Mouse (Mus musculus): ENCODE results near the gene Lrrc74b. TPM values are rescaled to one million over a fixed set of nuclear protein-coding genes. Genes with fewer than 3 reads are reported as not detected.
"Not testable (repeated sequence)": the region's sequence is repeated elsewhere in the genome, so short reads cannot be mapped to it uniquely, and the experiment has no call there.

The Lrrc74b gene
- total RNA-seq, 4 experiments from 2014 or later = 0.91 to 1.6 (median 1.4) TPM

DNA sequence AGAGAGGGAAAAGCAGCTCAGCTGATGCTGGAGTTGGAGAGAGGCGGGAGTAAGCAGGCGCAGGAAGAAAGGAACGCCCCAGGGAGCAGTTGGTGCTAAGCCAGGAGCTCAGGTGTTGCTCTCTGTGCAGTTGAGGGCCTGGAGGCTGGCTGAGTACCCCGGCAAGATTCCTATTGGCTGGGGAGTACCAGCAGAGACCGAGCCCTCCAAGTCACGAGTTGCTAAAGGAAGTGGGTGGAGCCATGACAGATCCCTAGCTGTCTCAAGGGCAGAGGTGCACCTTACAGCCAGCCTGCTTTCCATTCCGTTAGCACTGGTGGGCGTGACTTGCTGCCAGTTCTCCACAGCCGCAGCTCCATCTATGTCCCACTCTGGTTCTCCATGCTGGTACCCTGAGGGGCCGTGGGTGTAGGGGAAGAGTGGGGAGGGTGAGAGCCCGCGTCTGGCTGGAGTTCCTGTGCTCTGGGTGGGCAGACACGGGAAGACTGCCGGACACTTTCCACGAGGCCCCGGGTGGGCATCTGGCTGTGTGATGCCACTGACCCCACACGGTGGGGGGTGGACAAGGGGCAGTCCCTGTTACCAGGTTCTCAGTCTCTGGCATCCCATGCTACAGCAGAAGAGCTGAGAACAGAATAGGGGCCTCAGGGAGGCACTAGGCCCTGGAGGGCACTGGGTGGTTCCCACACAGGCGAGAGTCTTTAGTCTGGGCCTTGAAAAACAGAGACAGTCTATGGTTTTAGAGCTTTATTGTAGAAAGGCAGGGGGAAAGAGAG is 6.9 kb downstream of the Lrrc74b start:
- no peak for DNase-seq (ENCODE audit: low spot score in 2 of 2)

DNA sequence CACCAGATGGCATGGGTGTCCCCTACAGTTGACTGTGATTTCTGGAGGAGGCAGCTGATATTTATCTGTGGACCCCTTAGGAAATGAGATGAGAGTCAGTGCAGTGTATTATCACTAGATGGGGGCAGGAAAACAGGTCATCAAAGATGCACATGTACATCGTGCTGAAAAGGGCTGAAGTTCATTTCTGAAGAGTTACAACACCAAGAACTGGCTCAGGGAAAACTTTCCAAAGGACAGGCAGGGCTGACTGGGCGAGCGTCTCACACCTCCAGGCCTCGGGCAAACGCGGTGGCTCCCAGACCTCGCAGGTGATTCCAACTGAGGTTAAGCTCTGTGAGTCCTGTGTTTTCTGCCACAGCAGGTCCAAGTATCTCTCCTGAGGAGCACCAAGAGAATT is 8.2 kb downstream of the Lrrc74b start:
- DNase-seq (ENCODE audit: low spot score in 2 of 2) = no peak

DNA sequence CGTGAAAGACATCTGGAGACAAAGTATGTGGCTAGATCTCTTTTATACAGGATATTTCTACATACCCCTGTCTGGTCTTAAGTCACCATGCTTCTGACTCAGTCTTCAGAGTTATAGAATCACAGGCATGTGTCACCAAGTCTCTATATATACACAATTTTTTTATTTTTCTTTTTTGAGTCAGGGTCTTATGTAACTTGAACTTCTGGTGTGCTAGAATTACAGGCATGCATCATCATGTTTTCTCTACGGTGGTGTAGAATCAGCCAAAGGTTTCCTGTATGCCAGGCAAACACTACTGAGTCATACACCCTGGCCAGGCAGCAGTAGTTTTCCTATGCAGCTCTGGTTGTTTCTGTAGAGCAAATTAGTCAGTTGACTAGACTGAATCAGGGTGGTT is 18.4 kb downstream of the Lrrc74b start:
- DNase-seq (ENCODE audit: low spot score in 2 of 2) = no peak

DNA sequence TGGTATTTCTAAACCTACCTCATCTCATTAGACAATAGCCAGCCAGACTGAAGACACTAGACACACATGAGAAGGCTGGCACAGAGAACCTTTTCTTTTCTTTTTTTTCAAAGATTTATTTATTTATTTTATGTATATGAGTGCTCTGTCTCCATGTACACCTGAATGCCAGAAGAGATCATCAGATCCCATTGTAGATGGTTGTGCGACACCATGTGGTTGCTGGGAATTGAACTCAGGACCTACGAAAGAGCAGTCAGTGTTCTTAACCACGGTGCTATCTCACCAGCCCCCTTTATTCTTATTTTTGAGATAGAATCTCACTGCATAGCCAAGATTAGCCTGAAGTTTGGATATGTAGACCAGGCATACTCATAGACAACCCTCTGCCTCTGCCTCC is 24.5 kb downstream of the Lrrc74b start:
- no peak for DNase-seq (ENCODE audit: low spot score in 2 of 2)

DNA sequence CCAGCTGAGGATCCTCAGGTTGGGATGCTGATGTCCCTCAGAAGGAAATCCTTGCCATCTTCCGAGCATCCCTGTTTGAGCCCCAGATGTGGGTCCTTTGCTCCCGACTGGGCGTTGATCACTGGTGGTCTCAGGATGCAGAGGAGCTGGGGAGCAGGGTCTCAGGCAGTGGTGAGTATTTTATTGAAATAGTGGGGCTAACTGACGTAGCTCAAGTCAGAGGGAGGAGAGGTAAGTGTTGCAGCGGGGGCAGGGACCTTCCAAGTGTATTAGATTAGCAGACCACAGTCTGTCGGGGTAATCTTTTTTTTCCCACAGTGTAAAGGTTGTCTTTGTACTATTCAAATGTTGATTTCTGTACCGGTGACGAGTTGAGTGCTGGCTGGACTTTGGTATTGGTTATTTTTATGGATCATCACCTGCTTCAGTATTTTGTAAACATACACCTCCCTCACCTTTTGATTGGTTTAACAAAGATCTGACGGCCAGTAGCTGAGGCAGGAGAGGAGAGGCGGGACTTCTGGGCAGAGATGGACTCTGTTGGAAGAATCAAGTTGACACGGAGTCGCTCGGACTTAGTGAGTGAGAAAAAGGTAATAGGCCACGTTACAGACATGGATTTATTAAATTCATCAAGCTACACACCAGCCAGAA is 28.2 kb downstream of the Lrrc74b start:
- no peak for DNase-seq (ENCODE audit: low spot score in 2 of 2)

DNA sequence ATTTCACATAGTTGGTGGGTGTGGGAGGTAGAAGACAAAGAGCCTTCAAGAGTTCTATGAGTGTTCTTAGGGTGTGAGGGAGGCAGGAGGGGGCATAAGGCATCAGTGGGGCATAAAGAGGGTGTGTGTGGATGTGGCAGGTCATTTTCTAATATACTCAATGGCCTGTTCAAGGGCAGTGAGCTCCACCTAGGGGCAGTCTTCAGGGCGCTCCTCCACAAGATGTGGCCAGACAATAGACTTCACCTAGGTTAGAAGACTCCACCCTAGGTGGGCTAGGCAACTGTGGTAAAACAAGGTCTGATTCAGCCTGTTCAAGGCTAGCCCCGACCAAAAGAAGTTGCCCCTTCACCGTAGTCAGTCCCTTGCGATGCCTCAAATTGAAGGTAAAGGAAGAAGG is 28.8 kb downstream of the Lrrc74b start:
- DNase-seq (ENCODE audit: low spot score in 2 of 2) = no peak

DNA sequence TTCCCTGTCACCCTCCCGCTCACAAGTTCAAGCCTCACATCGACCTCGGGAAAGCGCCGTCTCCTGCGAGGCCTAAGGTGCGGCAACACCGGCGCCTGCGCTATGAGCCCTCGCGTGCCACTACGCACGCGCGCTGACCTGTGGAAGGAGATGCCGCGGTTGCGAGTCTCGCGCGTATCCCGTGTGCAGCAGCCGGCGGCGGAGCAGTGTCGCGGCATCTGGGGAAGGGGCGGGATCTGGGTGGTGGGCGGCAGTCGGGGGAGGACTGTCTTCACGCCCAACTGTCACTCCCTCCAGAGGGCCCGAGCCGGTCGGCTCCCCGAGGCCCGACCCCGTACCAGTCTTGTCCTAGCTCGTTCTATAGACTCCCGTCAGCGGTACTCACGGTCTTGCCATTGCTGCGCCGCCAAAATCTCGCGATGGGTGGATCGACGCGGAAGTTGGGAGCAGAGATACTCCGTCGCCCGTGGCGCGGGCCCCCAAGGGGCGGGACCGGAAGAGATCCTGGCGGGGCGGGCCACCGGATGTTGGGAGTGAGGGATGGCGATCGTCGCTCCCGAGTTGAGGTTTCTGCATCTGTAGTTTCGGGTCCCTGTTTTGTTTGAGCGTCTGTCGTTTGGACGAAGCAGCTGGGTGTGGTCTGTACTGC is 30.3 kb downstream of the Lrrc74b start, which contains the start of gene Thap7:
Gene Thap7, minus strand, starts transcription at position 497 of the 649 bp plus-strand sequence.
- peak; percentile 93 to 94 for DNase-seq (ENCODE audit: low spot score in 2 of 2)

DNA sequence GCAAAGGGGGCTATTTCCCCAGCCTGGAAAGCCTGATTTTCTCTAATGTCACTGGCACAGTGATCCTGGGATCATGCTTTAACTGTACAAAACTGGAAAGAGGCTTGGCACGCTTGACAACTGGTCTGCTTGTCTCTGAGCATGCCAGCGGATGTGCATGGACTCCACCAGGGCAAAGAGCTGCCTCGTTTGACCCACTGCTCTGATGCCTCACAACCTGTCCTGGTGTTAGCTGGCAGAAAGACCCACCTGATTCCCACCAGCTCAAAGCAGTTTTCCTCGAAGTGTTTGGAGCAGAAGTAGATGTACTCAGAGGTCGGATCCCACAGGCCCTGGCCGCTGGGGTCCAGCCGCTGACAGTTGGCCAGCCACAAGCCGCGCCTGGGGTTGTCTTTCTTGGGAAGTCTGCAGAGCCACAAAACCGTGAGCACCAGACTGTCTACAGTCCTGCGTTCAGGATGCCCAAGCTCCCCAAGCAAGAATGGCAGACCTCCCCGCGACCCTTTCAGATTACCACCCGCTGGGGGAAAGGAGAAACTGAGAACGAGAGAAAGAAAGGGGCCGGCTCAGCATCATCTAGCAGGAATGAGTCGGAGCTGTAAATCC is 31.0 kb downstream of the Lrrc74b start:
- no peak for DNase-seq (ENCODE audit: low spot score in 2 of 2)

DNA sequence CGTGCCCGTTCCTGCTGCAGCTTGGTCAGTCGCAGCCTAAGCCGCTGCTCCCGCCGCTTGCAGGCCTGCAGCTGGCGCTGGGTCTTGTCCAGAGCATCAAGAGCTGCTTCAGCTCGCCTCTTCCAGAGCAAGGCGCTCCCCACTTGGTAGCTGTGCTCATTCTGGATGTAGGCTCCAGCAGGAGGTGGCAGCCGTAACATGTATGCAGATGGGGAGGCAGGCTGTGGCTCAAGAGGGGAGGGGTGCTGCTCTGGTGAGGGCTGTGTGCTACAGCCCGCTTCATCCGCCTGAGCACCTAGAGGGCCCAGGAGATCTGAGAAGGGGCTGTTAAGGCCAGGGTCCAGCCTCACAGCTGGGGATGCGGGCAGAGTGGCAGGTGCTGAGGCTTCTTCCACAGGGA is 32.8 kb downstream of the Lrrc74b start:
- no peak for DNase-seq (ENCODE audit: low spot score in 2 of 2)

DNA sequence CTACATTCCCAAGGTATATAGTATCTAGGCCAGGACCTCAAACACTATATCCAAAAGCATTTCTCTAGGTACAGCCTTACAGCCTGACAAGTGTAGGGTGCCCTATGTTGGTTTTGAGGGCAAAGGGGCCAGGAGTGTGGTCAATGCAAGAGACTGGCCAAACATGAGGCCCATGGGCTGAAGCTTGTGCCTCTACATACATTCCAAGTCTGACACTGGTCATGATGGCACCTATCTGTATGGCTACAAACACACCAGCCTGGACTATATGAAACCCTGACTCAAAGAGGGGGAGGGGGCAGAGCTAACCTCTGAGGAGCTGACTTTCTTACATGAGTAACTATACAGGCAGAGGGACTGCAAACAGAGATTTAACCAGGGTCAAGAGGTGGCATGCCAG is 33.4 kb downstream of the Lrrc74b start:
- no peak for DNase-seq (ENCODE audit: low spot score in 2 of 2)

DNA sequence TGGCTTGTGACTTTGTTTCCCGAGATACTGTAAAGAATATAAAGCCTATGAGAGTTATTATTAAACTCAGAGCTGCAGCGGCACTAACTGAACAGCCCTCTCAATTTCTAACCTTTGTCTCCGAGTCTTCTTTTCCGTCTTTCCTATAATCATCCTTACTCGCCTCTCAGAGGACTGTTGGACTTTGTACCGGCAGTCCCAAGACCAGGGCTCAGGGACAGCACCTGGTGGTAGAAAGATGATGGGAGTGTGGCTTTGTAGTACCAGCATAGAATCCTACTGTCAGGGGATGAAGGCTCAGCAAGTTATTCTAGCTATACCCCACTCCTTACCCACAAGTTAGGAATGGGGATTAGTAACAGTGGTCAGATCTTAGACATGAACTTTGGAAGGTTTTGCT is 34.8 kb downstream of the Lrrc74b start:
- no peak for DNase-seq (ENCODE audit: low spot score in 2 of 2)

DNA sequence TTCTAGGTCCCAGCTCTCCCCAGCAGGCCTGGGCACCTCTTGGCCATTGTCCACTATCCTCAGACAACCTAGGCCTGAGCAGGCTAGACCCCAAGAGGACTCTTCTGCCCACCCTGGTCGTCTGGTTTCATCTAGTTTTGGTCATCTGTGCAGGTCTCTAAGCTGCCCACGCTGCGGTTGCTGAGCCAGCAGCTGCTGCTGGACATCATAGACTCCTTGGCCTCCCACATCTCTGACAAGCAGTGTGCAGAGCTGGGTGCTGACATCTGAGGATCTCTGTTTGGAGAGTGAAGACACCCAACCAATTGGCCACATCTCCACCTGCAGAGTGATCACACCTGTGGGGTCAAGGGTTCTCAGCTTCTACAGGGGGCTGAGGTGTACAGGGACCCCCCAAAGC is 35.5 kb downstream of the Lrrc74b start:
- no peak for DNase-seq (ENCODE audit: low spot score in 2 of 2)

DNA sequence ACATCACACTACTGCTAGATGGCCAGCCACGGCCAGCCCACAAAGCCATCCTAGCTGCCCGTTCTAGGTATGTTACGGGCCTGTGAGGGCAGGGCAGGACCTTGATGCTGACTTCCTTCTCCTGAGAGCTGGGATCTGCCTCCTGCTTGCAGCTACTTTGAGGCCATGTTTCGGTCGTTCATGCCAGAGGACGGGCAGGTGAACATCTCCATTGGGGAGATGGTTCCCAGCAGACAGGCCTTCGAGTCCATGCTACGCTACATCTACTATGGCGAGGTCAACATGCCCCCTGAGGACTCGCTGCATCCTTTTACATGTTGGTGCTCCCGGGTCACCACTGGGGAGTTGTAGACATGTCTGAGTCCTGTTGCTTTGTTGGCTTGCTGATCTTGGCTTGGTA is 36.9 kb downstream of the Lrrc74b start:
- no peak for DNase-seq (ENCODE audit: low spot score in 2 of 2)

DNA sequence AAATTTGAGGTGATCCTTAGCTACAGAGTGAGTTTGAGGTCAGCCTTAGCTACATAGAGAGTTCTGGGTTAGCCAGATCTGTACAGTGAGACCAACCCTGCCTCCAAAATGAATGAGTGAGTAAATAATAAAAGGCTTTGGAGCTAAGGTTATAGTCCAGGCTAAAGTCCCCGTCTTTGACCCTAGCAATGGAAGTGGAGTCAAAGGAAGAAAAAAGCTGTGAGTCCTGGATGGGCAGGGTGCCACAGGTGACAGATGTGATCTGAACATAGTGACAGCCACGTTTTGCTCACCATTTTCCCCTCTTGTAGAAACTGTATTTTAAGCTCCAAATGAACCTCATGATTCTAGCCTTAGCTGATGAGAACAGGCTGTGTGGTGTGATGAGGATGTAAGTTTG is 42.1 kb downstream of the Lrrc74b start:
- DNase-seq (ENCODE audit: low spot score in 2 of 2) = no peak

DNA sequence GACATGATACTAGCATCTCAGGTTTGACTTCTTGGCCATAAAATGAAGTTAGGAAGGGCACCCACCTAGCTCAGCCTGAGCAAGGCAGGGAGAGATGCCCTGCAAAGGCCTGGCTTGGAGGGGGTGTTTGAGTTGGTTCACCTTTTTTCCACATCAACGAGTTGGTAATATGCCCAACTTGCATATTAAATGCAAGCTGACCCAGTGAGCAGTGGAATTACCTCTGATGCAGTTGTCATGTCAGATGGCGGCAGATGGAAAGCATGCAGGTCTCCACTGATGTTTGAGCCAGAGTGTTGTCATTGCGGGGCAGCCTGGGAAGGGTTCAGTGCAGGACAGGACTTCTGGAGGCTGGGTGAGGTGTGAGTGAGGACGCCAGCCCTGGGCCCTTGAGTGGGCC is 49.6 kb downstream of the Lrrc74b start:
- DNase-seq (ENCODE audit: low spot score in 2 of 2) = no peak

DNA sequence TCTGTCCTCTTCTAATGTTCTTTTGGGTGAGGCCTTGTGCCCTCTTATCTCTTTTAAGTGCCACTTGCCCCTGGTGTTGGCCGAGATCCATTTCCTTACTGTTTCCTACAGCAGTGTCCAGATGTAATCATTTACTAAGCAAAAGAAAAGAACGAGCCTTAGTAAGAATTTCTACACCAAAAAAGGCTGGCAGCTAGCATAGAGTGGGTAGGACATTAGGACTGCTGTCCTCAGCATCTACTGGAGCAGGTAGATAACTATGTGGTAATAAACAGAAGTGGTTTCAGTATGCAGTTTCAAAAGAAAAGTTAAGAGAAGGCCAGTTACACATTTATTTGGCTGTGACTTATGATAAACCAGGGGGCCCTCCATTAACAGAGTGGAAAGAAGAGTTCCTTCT is 50.4 kb downstream of the Lrrc74b start:
- no peak for DNase-seq (ENCODE audit: low spot score in 2 of 2)

DNA sequence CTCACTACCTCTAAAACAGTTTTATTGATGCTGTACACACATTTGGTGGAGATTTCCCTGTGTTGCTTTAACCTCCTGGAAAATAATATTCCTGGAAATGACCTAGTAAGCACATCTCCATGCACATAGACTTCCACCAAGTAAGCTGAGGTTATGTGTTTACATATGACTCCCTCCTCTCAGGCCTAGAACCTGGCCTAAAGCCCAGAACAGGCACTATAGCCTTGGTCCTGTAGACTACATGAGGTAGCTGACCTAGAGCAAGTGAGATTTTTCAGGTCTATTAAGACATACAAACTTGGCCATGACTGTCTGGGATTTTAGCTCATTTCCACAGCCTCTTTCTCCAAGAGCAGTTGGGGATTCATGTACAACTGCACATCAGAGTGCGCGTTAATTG is 50.9 kb downstream of the Lrrc74b start:
- DNase-seq (ENCODE audit: low spot score in 2 of 2) = no peak

DNA sequence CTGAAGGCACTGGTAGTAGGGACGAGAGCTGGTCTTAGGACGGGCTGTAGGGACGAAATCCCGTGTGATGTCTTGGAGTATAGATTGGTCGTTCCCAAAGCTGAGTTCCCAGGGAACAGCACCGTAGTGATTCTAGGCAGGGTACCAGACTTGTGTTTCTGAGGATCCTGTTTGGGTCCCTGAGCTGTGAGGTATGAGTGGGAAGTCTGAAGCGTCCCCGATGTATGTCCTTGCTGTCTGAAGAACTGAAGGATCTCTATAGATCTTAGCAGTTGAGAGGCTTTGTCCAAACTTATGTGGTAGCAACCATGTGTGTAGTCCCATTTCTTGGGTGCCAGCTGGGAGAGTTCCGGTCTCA is 51.8 kb downstream of the Lrrc74b start:
- DNase-seq (ENCODE audit: low spot score in 2 of 2) = no peak

DNA sequence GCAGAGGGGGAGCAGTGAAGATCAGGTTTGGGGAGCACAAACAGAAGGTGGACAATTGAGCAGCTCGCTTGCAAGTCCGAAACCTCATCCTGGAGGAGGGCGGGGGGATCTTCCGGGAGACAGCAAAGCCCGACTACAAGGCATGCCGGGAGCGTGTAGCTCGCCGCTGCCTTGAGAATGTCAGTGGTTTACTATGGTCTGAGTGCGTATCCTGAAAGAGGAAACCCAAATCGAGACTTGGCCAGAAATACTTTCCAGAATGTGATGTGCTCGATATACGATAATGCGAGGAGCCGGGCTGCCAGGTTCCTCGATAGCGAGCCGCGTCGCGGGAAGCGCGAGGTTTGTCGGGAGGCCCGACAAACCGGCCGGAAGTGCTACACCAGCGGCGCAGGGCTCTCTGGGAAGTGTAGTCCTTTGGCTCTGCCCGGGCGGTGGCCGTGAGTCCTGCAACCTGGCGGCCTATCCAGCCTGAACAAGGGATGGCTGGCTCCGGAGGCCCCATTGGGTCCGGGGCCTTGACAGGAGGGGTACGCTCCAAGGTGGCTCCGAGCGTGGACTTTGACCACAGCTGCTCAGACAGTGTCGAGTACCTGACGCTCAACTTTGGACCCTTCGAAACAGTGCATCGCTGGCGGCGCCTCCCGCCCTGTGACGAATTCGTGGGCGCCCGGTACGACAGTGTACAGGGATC is 52.4 kb downstream of the Lrrc74b start, which contains the start of gene Lztr1:
Gene Lztr1, plus strand, starts transcription at position 143 of the 694 bp plus-strand sequence.
- DNase-seq (ENCODE audit: low spot score in 2 of 2) = peak; percentile 81 to 87

DNA sequence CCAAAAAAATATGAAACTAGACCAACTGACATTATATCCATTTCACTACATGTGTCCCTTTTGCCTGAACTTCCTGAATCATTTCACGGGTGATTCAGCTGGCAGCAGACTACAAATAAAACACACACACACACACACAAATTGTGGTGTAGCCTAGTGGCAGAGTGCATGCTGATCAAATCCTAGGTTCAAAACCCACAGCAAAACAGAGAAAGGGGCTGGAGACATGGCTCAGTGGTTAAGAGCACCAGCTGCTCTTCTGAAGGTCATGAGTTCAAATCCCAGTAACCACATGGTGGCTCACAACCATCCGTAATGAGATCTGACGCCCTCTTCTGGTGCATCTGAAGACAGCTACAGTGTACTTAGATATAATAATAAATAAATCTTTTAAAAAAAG is 53.0 kb downstream of the Lrrc74b start:
- not testable (repeated sequence) for DNase-seq (ENCODE audit: low spot score in 2 of 2)

DNA sequence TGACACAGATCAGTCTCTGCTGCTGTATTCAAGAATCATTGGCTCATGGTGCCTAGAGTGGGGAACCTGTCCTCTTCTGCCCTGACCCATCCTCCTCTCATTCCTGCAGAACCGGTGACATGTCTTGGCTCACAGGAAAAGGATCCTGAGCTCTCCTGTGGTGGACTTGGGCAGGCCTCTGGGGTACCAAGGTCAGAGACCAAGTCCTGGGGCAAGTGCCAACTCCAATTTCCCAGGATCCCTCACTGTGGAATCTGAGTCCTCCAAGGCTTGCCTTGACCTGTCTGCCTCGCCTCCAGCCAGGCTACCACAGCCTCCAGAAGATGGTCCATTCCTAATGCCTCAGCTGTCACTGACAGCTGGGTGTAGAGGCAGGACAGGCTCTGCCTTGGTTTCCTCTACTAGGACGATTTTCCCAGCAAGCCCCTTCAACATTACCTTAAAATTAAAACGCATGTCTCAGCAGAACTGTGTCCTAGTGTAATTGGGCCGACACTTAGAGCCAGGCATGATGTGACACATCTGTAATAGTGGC is 54.0 kb downstream of the Lrrc74b start:
- no peak for DNase-seq (ENCODE audit: low spot score in 2 of 2)
